Mouse (Mus musculus) c-Kit-positive CD71-positive TER-119-negative erythroid progenitor cells, embryonic 14.5 days (primary cell): ENCODE results near the gene Rpl12.

Experiments used
- DNase-seq: peaks from one replicate; pipeline ENCODE4 v3.0.0-alpha.2; 2013; ENCODE audit warnings: low read depth

The Rpl12 gene

GRCm38 (mm10) chr2:32961192-32961995 is at the start of gene Rpl12, which contains the start of gene Lrsam1:
Gene Rpl12 (plus strand): TSS chr2:32961559.
Gene Lrsam1 (minus strand): TSS chr2:32961614.
- peak; percentile 83 for DNase-seq

- no peak for DNase-seq
Measured at GRCm38 (mm10) chr2:32911639-32912182, 49.6 kb upstream of the Rpl12 start.

DNA sequence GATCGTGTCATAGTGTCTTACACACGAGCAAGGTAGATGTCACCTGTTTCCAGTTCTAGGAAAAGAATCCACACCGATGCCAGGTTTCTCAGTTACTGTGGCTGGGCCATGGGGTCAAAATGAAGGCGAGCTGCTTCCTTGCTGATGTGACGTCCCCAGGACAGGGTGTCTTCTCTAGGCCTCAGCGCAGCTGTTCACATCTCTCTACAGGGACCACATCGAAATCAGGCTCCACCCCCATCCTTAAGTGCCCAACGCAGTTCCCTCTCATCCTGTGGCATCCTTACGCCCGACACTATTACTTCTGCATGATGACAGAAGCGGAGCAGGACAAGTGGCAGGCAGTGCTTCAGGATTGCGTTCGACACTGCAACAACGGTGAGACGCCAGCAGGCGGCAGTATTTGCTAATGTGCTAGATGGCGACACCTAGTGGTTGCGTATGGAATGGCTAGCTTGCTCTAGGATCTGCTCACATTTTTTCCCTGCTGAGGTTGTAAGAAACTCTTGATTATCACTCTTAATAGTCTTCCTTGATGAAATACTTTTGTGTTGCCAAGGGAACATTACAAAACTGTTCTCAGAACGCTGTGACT is 49.1 kb upstream of the Rpl12 start:
- peak; percentile 80 for DNase-seq

- DNase-seq, result no peak
Measured at GRCm38 (mm10) chr2:32914362-32914761, 47.0 kb upstream of the Rpl12 start.

DNA sequence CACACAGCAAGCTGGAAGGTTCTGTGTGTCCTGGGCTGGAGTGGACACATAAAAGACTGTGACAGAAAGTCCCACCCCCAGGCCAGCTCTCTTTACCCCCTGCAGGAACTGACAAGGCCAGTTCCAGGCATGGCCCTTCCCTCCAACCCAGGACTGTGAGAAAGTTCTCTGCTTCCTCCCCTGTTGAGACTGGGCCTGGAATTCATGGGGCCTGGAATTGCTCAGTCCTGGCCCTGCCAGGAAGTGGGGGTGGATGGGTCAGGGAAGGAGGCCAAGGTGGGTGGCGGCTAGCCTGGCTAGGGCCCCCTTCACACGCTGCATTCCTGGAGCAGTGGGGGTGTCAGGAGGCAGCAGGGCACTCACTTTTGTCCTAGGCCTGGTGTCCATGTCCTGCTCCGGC is 46.5 kb upstream of the Rpl12 start:
- DNase-seq, result no peak

DNA sequence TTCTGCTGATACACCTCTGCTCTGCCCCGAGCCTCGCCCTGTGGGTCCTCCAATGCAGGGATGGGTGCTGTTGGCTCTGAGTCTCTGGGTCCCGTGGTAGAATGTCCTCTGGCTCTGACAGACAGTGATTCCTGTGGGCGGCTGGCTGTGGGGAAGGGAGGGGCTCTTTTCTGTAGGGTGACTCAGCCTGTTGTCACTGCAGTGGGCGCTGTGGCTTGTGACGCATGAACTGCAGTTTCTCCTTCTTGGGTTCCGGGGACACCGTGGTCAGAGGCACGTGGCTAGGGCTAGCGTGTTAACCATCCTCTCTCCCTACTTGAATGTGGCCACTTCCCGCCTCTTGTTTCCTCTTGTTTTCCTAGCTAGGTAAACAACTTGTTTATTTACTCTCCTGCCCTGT is 43.8 kb upstream of the Rpl12 start:
- DNase-seq, result no peak

GRCm38 (mm10) chr2:32918391-32918790 is 43.0 kb upstream of the Rpl12 start:
- DNase-seq, result no peak

GRCm38 (mm10) chr2:32921235-32921634 is 40.1 kb upstream of the Rpl12 start:
- no peak for DNase-seq

DNA sequence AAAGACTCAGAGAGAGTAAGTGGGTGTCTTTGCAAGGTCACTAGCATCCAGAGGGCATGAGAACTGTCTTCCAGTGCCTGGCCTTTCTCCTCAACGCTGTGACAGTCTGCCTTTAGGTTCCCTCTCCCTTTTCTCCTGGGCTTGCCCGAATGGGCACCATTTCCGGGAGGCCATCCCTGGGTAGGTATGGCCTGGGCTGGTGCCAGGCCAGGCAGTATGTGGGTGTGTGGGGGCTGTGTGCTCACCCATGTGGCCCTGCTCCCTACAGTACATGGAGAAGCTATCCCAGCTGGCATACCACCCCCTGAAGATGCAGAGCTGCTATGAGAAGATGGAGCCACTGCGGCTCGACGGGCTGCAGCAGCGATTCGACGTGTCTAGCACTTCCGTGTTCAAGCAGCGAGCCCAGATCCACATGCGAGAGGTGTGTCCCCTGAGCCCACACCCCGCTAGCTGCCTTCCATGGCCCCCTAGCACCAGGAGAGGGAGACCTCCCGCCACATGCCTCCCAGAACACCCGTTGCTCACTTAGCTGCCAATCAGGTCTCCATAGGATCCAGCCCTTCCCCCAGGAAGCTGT is 39.5 kb upstream of the Rpl12 start:
- DNase-seq, result no peak

GRCm38 (mm10) chr2:32922564-32922963 is 38.8 kb upstream of the Rpl12 start:
- no peak for DNase-seq

DNA sequence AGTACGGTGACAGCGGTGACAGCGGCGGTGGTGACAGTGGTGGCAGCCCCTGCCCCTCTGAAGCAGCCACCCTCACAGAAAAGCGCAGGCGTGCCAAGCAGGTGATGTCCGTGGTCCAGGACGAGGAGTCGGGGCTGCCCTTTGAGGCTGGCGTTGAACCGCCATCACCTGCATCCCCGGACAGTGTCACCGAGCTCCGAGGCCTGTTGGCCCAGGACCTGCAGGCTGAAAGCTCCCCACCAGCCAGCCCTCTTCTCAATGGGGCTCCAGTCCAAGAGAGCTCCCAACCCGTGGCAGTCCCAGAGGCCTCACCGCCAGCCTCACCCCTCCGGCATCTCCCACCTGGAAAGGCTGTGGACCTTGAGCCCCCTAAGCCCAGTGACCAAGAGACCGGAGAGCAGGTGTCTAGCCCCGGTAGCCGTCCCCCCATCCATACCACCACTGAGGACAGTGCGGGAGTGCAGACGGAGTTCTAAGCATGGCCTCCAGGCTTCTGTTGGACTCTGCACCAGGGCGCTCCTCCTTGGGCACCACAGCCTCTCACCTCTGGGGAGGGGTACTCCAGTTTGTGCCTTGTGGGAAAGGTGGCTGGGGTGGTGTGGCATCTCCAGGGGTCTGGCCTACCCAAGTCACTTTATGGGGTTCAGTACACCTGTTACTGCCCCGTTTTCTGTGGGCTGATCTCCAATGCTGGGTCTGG is 37.7 kb upstream of the Rpl12 start:
- DNase-seq, result no peak

- no peak for DNase-seq
Measured at GRCm38 (mm10) chr2:32924306-32924844, 37.0 kb upstream of the Rpl12 start.

DNA sequence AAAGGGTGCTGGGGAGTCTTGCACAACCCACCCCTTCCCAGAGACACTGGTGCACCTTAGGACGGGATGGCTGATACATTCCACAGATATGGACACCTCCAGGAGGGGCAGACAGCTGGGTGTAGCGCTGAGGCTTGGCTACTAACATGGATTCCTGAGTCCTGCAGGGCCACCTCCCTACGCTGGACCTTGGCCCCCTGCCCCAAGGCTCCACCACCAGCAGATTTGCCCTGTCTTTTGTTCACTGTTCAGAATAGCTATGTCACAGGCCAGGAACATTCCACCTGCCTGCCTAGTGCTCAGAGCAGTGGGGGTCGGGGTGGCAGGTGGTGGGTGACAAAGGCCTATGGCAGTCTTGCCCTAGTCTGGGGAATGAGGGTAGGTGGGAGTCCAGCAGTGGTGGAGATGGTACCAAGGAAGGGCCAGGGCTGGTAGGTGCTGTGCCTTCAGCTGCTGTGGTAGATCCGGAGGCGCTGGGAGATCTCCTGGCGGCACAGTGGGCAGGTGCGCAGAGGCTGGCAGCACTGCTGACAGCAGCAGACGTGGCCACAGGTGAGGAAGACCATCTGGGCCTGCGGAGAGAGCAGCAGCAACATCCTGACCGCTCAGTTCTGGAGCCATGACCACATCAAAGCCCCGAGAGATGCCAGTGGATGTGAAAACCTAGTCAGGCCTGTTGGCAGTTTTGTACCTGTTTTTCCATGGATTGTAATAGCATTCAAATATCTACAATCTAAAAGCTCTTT is 34.9 kb upstream of the Rpl12 start:
- no peak for DNase-seq

- no peak for DNase-seq
Measured at GRCm38 (mm10) chr2:32927624-32928234, 33.6 kb upstream of the Rpl12 start.

GRCm38 (mm10) chr2:32928235-32928946 is 33.0 kb upstream of the Rpl12 start:
- DNase-seq, result no peak

DNA sequence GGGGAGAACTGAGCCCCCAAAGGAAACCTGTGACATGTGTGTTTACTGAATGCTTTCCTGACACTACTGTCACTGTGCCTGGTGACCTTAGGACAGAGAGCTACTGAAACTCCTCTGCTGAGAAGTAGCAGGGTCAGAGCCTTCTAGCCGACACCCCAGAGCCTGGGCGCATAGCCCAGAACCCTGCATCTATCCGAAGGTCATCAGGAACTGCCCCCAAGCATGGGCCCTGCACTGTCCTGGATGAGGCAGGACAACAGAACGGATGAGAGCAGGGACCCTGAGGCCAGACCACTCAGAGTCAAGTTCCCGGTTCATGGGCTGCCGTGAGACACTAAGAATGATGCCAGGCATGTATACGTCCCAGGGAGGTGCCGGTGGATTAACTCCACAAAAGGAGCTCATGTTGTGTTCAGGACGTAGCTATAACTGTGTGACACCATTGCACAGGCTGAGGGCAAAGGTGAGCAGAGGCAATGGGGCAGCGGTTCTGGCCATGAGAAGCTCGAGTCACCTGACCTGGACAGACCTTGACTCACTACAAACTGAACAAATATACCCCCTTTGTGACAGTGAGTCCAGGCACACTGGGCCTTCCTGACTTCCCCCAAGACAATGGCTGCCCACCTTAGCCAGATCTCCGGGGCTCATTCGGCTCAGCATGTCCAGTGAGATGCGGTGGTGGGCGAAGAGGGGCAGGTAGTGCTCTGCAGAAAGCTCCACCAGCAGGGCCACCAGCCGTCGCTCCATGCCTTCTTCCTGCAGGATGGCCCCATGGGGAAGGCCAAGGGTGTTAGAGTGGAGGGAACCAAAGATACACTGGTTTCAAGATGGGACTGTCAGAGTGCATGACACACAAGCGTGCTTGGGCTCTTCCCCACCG is 32.2 kb upstream of the Rpl12 start:
- DNase-seq, result no peak

- no peak for DNase-seq
Measured at GRCm38 (mm10) chr2:32931730-32932129, 29.6 kb upstream of the Rpl12 start.

- no peak for DNase-seq
Measured at GRCm38 (mm10) chr2:32938741-32939140, 22.6 kb upstream of the Rpl12 start.

- DNase-seq, result peak; percentile 69
Measured at GRCm38 (mm10) chr2:32939418-32939817, 21.9 kb upstream of the Rpl12 start.
